Mouse (Mus musculus): ENCODE results near the gene Sh3pxd2a. TPM values are rescaled to one million over a fixed set of nuclear protein-coding genes. Genes with fewer than 3 reads are reported as not detected.

Sh3pxd2a gene
- polyA plus RNA-seq, 1 experiment: 15.5 TPM

DNA sequence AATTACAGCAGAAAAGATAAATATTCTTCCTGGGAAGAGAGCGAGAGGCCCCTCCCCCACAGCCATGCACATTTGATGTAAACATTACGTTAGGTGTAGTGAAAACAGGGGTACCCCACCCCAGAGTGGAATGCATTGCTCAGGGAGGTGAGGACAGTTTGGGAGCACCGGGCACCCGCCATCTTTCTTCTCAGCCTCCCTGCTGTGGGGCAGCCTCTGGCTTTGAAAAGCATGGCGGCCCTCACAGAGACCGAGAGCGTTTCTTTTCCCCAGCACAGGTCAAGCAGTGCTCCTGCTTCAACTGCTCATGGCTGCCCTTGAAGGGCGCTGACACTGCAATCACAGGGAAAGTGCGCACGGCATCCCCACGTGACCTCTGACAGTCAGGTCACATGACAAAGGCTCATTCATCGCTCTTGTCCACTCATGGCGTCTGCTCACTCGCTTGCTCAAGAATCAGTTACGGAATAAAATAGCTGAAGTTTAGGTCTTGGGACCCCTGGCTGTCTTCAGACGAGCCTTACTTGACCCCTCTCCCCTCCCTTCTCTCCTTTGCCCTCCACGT, 177.2 kb downstream of the Sh3pxd2a start:
- H3K4me3 ChIP-seq (ENCODE audit: insufficient read depth, low read depth, low read length): no peak overlapping the region
- H3K27ac ChIP-seq (ENCODE audit: insufficient read depth, low read depth, low read length): no peak overlapping the region
- no peaks in the 10 kb centered on the region for H3K36me3 ChIP-seq (ENCODE audit: control insufficient read depth, insufficient read depth, low read length)
- no peak for TF ChIP-seq POLR2A (IDR thresholded peaks at IDR 0.05; ENCODE audit: low read depth, low read length)
- no peak for TF ChIP-seq CTCF (conservative IDR thresholded peaks at IDR 0.05; ENCODE audit: insufficient read depth, insufficient read length, low read depth, low read length)
- H3K4me1 ChIP-seq (ENCODE audit: control insufficient read depth, insufficient read depth, low read length): 0 out of 2 replicates have a peak, but pooled peaks cover under 1% of the 10 kb centered on the region
- no peak for DNase-seq
- WGBS: 73% methylated on average over 17 of the region's 17 CpGs
- H3K27me3 ChIP-seq (replicated peaks; ENCODE audit: control insufficient read depth, insufficient read depth, low read length): no peaks in the 10 kb centered on the region

DNA sequence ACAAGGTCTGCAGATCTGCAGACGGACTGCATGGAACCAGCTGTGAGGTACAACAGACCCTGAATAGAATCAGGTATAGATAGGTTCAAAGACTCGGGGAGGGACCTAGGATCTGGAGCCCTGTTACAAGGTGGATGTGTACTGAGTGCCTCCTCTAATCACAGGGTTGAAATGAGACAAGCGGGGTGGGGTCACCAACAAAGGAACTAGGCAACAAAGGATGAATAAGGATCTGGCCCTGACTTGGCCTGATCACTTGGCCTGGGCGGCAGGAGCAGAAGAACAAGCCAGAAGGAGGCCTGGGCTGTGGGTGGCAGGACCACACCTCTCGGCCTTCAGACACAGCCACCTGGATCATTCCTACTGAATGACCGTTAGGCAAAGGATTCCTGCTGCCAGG, 178.6 kb downstream of the Sh3pxd2a start:
- no peak for DNase-seq
- H3K27ac ChIP-seq (ENCODE audit: insufficient read depth, low read depth, low read length): no peak overlapping the region
- no peaks in the 10 kb centered on the region for H3K27me3 ChIP-seq (replicated peaks; ENCODE audit: control insufficient read depth, insufficient read depth, low read length)
- no peaks in the 10 kb centered on the region for H3K4me1 ChIP-seq (ENCODE audit: control insufficient read depth, insufficient read depth, low read length)
- H3K4me3 ChIP-seq (ENCODE audit: insufficient read depth, low read depth, low read length): no peak overlapping the region
- H3K36me3 ChIP-seq (ENCODE audit: control insufficient read depth, insufficient read depth, low read length): no peaks in the 10 kb centered on the region
- TF ChIP-seq CTCF (conservative IDR thresholded peaks at IDR 0.05; ENCODE audit: insufficient read depth, insufficient read length, low read depth, low read length): no peak
- no peak for TF ChIP-seq POLR2A (IDR thresholded peaks at IDR 0.05; ENCODE audit: low read depth, low read length)
- 90% methylated on average over 6 of the region's 6 CpGs for WGBS

DNA sequence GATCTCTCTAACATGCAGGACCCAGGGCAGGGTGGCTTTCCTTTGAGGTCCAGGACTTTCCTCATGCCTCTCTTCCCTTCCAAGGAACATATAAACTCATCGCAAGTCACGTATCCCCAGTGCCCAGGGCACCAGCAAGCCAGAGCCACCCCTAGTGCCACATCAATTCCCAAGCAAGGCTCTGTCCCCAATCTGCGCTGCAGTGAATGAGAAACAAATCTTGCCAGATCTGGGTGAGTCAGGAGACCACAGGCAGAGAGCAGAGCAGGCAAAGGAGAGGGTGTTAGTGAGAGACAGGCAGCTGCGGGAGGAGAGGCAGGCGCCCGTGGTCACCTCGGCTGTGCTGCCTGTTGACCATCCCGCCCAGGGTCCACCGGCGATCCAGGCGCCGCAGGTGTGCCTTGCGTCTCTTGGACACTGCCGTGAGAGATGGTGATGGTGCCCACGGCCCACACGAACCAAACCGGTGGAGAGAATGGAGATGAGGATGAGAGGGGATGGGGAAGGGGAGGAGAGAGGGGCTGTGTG, 181.4 kb downstream of the Sh3pxd2a start:
- DNase-seq: no peak
- Histone ChIP-seq H3K27me3 (replicated peaks; ENCODE audit: control insufficient read depth, insufficient read depth, low read length) (no peaks in the 10 kb centered on the region), H3K36me3 (ENCODE audit: control insufficient read depth, insufficient read depth, low read length) (no peaks in the 10 kb centered on the region), H3K4me1 (ENCODE audit: control insufficient read depth, insufficient read depth, low read length) (peaks cover 7% of the 10 kb centered on the region), H3K4me3 (ENCODE audit: insufficient read depth, low read depth, low read length) (no peak overlapping the region), H3K27ac (ENCODE audit: insufficient read depth, low read depth, low read length) (no peak overlapping the region)
- TF ChIP-seq POLR2A (IDR thresholded peaks at IDR 0.05; ENCODE audit: low read depth, low read length) (no peak), CTCF (conservative IDR thresholded peaks at IDR 0.05; ENCODE audit: insufficient read depth, insufficient read length, low read depth, low read length) (no peak)
- 88% methylated on average over 17 of the region's 17 CpGs for WGBS

DNA sequence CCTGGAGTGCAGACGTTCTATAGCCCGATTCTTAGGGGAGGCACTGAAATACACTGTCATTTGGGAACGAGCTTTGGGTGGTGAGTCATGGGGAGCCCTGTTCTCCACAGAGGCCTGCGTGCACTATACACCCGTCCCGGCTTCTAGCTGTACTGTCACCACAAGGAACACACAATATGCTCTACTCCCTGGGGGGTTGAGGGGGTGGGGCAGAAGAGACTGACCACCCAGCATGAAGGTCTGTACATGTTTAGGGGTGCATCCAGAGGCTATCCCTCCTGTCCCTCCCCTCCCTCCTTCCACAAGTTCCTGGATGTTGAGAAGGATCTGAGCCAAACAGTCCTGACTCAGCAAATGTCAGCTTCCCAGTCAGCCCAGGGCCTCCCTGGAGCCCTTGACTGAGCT, 182.1 kb downstream of the Sh3pxd2a start:
- Histone ChIP-seq H3K27ac (ENCODE audit: insufficient read depth, low read depth, low read length) (no peak overlapping the region), H3K4me1 (ENCODE audit: control insufficient read depth, insufficient read depth, low read length) (peaks cover 7% of the 10 kb centered on the region), H3K27me3 (replicated peaks; ENCODE audit: control insufficient read depth, insufficient read depth, low read length) (no peaks in the 10 kb centered on the region), H3K4me3 (ENCODE audit: insufficient read depth, low read depth, low read length) (no peak overlapping the region), H3K36me3 (ENCODE audit: control insufficient read depth, insufficient read depth, low read length) (no peaks in the 10 kb centered on the region)
- 77% methylated on average over 6 of the region's 6 CpGs for WGBS
- TF ChIP-seq CTCF (conservative IDR thresholded peaks at IDR 0.05; ENCODE audit: insufficient read depth, insufficient read length, low read depth, low read length) (no peak), POLR2A (IDR thresholded peaks at IDR 0.05; ENCODE audit: low read depth, low read length) (no peak)
- DNase-seq: peak; percentile 47

DNA sequence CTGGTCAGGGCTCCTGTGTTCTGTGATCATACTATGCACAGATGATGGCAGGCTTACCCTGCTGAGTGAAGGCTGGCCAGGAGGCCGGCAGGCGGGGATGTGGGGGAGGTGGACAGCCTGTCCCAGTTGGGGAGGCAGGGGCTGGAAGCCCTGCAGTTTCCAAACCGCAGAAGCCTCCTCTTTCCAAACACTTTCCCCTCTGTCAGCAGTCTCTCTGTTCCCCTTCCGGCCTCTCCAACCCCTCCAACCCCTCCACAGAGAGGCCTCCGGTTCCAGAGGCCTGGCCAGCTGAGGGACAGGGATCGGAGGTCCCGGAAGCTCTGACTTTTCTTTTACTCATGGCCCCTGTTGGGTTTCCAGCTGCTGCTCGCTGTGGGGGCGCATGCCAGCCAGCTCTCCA, 183.3 kb downstream of the Sh3pxd2a start:
- no peaks in the 10 kb centered on the region for H3K27me3 ChIP-seq (replicated peaks; ENCODE audit: control insufficient read depth, insufficient read depth, low read length)
- peaks cover 7% of the 10 kb centered on the region for H3K4me1 ChIP-seq (ENCODE audit: control insufficient read depth, insufficient read depth, low read length)
- WGBS: 67% methylated on average over 9 of the region's 9 CpGs
- DNase-seq: peak; percentile 63
- H3K27ac ChIP-seq (ENCODE audit: insufficient read depth, low read depth, low read length): peak overlapping the region; percentile 34; the same call in 1 of the 2 replicates
- H3K36me3 ChIP-seq (ENCODE audit: control insufficient read depth, insufficient read depth, low read length): no peaks in the 10 kb centered on the region
- TF ChIP-seq CTCF (conservative IDR thresholded peaks at IDR 0.05; ENCODE audit: insufficient read depth, insufficient read length, low read depth, low read length): 0 out of 2 replicates have a peak, but pooled peaks have one; percentile 1
- TF ChIP-seq POLR2A (IDR thresholded peaks at IDR 0.05; ENCODE audit: low read depth, low read length): no peak
- H3K4me3 ChIP-seq (ENCODE audit: insufficient read depth, low read depth, low read length): no peak overlapping the region

DNA sequence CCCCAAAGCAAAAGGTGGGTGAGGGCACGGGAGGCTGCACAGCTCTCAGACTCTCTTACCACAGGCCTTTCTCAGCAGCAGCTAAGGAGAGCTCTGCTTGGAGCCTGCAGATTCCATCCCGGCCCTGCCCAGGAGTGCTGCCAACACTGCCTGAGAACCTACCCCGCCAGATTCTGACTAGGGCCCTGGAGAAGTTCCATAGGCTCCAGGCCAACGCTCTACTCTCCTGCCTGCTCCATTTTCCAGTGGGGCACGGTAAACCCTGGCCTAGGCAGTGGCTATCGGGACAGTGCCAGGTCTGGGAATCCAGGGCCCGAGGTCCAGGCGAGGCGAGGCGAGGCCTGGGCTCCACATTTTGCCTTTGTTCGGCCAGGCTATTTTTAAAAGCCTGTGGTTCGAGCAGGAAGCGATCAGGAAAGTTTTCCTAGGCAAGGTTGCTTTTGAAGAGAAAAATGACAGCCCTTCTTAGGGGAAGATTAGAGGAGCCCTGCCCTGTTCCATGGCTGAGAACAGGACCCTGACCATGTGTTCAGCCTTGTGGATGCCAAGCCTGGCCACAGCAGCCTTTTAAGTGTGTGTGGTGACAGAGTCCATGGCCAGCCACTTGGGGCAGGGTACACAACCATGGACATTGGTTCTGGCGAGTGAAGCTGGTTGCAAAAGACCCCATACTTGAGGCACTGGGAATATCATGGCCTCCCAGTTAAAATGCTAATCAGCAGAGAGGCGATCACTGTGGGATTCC, 184.2 kb downstream of the Sh3pxd2a start:
- Histone ChIP-seq H3K4me3 (ENCODE audit: insufficient read depth, low read depth, low read length) (no peak overlapping the region), H3K36me3 (ENCODE audit: control insufficient read depth, insufficient read depth, low read length) (no peaks in the 10 kb centered on the region), H3K27ac (ENCODE audit: insufficient read depth, low read depth, low read length) (peak overlapping the region; percentile 34), H3K27me3 (replicated peaks; ENCODE audit: control insufficient read depth, insufficient read depth, low read length) (no peaks in the 10 kb centered on the region), H3K4me1 (ENCODE audit: control insufficient read depth, insufficient read depth, low read length) (peaks cover 7% of the 10 kb centered on the region)
- TF ChIP-seq POLR2A (IDR thresholded peaks at IDR 0.05; ENCODE audit: low read depth, low read length) (no peak), CTCF (conservative IDR thresholded peaks at IDR 0.05; ENCODE audit: insufficient read depth, insufficient read length, low read depth, low read length) (no peak)
- DNase-seq: peak; percentile 69
- 55% methylated on average over 15 of the region's 15 CpGs for WGBS

DNA sequence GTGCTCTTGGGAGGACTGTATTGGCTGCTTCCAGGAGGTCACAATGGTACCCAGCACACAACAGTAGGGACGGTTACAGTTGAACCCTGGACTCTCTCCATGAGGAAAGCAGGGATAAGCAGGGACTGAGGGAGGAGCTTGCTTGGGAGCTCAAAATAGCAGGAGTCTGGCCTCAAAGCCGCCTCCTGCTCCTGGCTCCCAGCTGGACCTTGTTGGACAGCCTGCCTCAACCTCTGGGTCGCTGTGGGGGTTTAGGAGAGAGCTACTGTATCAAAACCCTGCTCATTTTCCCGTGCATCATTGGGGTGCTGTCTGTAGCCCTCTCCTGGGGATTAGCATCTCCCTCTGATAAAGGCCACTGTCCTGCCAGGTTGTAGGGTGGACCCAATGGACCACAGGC, 184.8 kb downstream of the Sh3pxd2a start:
- H3K4me1 ChIP-seq (ENCODE audit: control insufficient read depth, insufficient read depth, low read length): peaks cover 7% of the 10 kb centered on the region
- TF ChIP-seq POLR2A (IDR thresholded peaks at IDR 0.05; ENCODE audit: low read depth, low read length) (no peak), CTCF (conservative IDR thresholded peaks at IDR 0.05; ENCODE audit: insufficient read depth, insufficient read length, low read depth, low read length) (no peak)
- WGBS: 60% methylated on average over 4 of the region's 4 CpGs
- no peak overlapping the region for H3K4me3 ChIP-seq (ENCODE audit: insufficient read depth, low read depth, low read length)
- no peaks in the 10 kb centered on the region for H3K36me3 ChIP-seq (ENCODE audit: control insufficient read depth, insufficient read depth, low read length)
- H3K27ac ChIP-seq (ENCODE audit: insufficient read depth, low read depth, low read length): peak overlapping the region; percentile 34
- DNase-seq: peak; percentile 64
- no peaks in the 10 kb centered on the region for H3K27me3 ChIP-seq (replicated peaks; ENCODE audit: control insufficient read depth, insufficient read depth, low read length)
